Mouse (Mus musculus): Measurements from ENCODE around the gene Rbm44. TPM values are rescaled to one million over a fixed set of nuclear protein-coding genes. Genes with fewer than 3 reads are reported as not detected.

Gene Rbm44
- total and polyA plus RNA-seq, 2 experiments from 2014 or later: 0.04 to 0.97 TPM

GRCm38 (mm10) chr1:91188851-91189460, 44.1 kb downstream of the Rbm44 start:
- Histone ChIP-seq H3K9me3 (replicated peaks; ENCODE audit: control insufficient read depth, low read length) (0 out of 2 replicates have a peak, but pooled peaks cover 4% of the 10 kb centered on the region), H3K27ac (ENCODE audit: low read depth) (no peak overlapping the region), H3K27me3 (ENCODE audit: control insufficient read depth, insufficient read depth, low read length) (no peaks in the 10 kb centered on the region), H3K4me2 (ENCODE audit: low read depth, low read length) (no peak overlapping the region), H3K36me3 (replicated peaks; ENCODE audit: control insufficient read depth, insufficient read depth, low read length) (no peaks in the 10 kb centered on the region), H3K4me3 (ENCODE audit: low read depth, low read length) (no peak overlapping the region), H3K9ac (replicated peaks; ENCODE audit: low read depth, low read length) (no peak overlapping the region), H3K4me1 (ENCODE audit: control insufficient read depth, insufficient read depth) (no peaks in the 10 kb centered on the region)
- no peak for DNase-seq (ENCODE audit: low spot score)
- TF ChIP-seq EP300 (IDR thresholded peaks at IDR 0.05; ENCODE audit: low read depth): no peak
- WGBS: 87% methylated on average over 10 of the region's 10 CpGs
- no peak for ATAC-seq (ENCODE audit: insufficient read depth, low read depth)

GRCm38 (mm10) chr1:91192184-91192583, 47.3 kb downstream of the Rbm44 start:
- 66% methylated on average over 8 of the region's 8 CpGs for WGBS
- Histone ChIP-seq H3K9ac (replicated peaks; ENCODE audit: low read depth, low read length) (no peak overlapping the region), H3K4me1 (ENCODE audit: control insufficient read depth, insufficient read depth) (no peaks in the 10 kb centered on the region), H3K36me3 (replicated peaks; ENCODE audit: control insufficient read depth, insufficient read depth, low read length) (no peaks in the 10 kb centered on the region), H3K4me3 (ENCODE audit: low read depth, low read length) (no peak overlapping the region), H3K9me3 (replicated peaks; ENCODE audit: control insufficient read depth, low read length) (no peaks in the 10 kb centered on the region), H3K27ac (ENCODE audit: low read depth) (no peak overlapping the region; the same call in 1 of the 2 replicates), H3K27me3 (ENCODE audit: control insufficient read depth, insufficient read depth, low read length) (no peaks in the 10 kb centered on the region), H3K4me2 (ENCODE audit: low read depth, low read length) (no peak overlapping the region)
- DNase-seq (ENCODE audit: low spot score) (no peak), ATAC-seq (ENCODE audit: insufficient read depth, low read depth) (no peak)
- TF ChIP-seq EP300 (IDR thresholded peaks at IDR 0.05; ENCODE audit: low read depth): no peak
- no peak for TF ChIP-seq CTCF (IDR thresholded peaks at IDR 0.05; ENCODE audit: low read depth)

DNA sequence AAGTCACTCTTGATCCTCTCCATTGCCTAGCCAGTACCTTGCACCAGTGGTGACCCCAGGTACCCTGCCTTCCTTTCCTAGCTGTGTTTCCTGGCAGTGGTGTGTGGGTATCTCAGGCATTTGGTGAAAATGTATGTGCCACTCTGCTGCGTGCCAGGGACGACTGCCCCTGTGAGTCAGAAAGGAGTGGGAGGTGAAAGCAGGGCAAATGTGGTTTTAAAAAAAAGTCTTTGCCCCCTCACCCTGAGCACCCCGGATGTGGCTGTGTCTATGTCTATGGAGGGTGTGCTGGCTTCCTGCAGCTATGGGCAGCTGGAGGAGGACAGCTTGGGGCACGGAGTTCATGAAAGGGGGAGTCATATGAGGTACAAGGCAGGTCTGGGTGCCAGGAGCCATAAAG, 48.4 kb downstream of the Rbm44 start:
- no peak overlapping the region for H3K4me3 ChIP-seq (ENCODE audit: low read depth, low read length)
- DNase-seq (ENCODE audit: low spot score) (no peak), ATAC-seq (ENCODE audit: insufficient read depth, low read depth) (no peak)
- no peaks in the 10 kb centered on the region; the same call in 1 of the 2 replicates for H3K36me3 ChIP-seq (replicated peaks; ENCODE audit: control insufficient read depth, insufficient read depth, low read length)
- no peaks in the 10 kb centered on the region for H3K27me3 ChIP-seq (ENCODE audit: control insufficient read depth, insufficient read depth, low read length)
- no peak overlapping the region for H3K4me2 ChIP-seq (ENCODE audit: low read depth, low read length)
- H3K27ac ChIP-seq (ENCODE audit: low read depth): peak overlapping the region; percentile 15; the same call in 1 of the 2 replicates
- 85% methylated on average over 4 of the region's 4 CpGs for WGBS
- H3K9ac ChIP-seq (replicated peaks; ENCODE audit: low read depth, low read length): no peak overlapping the region
- H3K4me1 ChIP-seq (ENCODE audit: control insufficient read depth, insufficient read depth): no peaks in the 10 kb centered on the region
- no peak for TF ChIP-seq EP300 (IDR thresholded peaks at IDR 0.05; ENCODE audit: low read depth)
- TF ChIP-seq CTCF (IDR thresholded peaks at IDR 0.05; ENCODE audit: low read depth): no peak
- no peaks in the 10 kb centered on the region for H3K9me3 ChIP-seq (replicated peaks; ENCODE audit: control insufficient read depth, low read length)

GRCm38 (mm10) chr1:91193680-91194079, 48.8 kb downstream of the Rbm44 start:
- no peaks in the 10 kb centered on the region for H3K9me3 ChIP-seq (replicated peaks; ENCODE audit: control insufficient read depth, low read length)
- no peak for ATAC-seq (ENCODE audit: insufficient read depth, low read depth)
- H3K4me2 ChIP-seq (ENCODE audit: low read depth, low read length): no peak overlapping the region
- H3K27ac ChIP-seq (ENCODE audit: low read depth): peak overlapping the region; percentile 15; the same call in 1 of the 2 replicates
- no peaks in the 10 kb centered on the region; the same call in none of the 2 replicates for H3K36me3 ChIP-seq (replicated peaks; ENCODE audit: control insufficient read depth, insufficient read depth, low read length)
- no peaks in the 10 kb centered on the region for H3K4me1 ChIP-seq (ENCODE audit: control insufficient read depth, insufficient read depth)
- H3K27me3 ChIP-seq (ENCODE audit: control insufficient read depth, insufficient read depth, low read length): no peaks in the 10 kb centered on the region
- DNase-seq (ENCODE audit: low spot score): no peak
- H3K4me3 ChIP-seq (ENCODE audit: low read depth, low read length): no peak overlapping the region
- no peak for TF ChIP-seq CTCF (IDR thresholded peaks at IDR 0.05; ENCODE audit: low read depth)
- TF ChIP-seq EP300 (IDR thresholded peaks at IDR 0.05; ENCODE audit: low read depth): no peak
- H3K9ac ChIP-seq (replicated peaks; ENCODE audit: low read depth, low read length): no peak overlapping the region
- 91% methylated on average over 4 of the region's 4 CpGs for WGBS

DNA sequence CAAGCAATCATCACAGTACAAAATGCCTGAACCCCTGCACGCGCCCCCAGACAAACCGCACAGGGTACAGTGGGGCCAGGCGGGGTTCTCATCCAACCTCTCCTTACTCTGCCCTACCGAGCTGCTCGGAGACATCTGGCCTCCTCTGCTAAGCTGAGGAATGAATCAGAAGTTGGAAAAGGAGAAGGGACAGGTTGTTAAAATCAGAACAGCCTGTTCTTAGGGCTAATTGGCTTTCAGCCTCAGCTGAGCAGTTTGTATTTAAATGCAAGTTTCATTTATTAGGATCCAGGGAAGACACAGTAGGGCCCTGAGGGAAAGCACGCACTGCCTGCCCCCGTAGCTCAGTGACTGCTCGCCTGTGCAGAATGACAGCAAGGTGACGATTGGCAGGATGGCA, 54.9 kb downstream of the Rbm44 start:
- Histone ChIP-seq H3K4me3 (ENCODE audit: low read depth, low read length) (no peak overlapping the region), H3K4me2 (ENCODE audit: low read depth, low read length) (no peak overlapping the region), H3K9me3 (replicated peaks; ENCODE audit: control insufficient read depth, low read length) (no peaks in the 10 kb centered on the region), H3K27ac (ENCODE audit: low read depth) (no peak overlapping the region), H3K4me1 (ENCODE audit: control insufficient read depth, insufficient read depth) (no peaks in the 10 kb centered on the region), H3K9ac (replicated peaks; ENCODE audit: low read depth, low read length) (no peak overlapping the region), H3K27me3 (ENCODE audit: control insufficient read depth, insufficient read depth, low read length) (no peaks in the 10 kb centered on the region), H3K36me3 (replicated peaks; ENCODE audit: control insufficient read depth, insufficient read depth, low read length) (no peaks in the 10 kb centered on the region; the same call in none of the 2 replicates)
- ATAC-seq (ENCODE audit: insufficient read depth, low read depth) (no peak), DNase-seq (ENCODE audit: low spot score) (no peak)
- WGBS: 90% methylated on average over 10 of the region's 10 CpGs
- TF ChIP-seq CTCF (IDR thresholded peaks at IDR 0.05; ENCODE audit: low read depth) (no peak), EP300 (IDR thresholded peaks at IDR 0.05; ENCODE audit: low read depth) (no peak)

- no peak for DNase-seq (ENCODE audit: low spot score)
- no peak overlapping the region for H3K4me3 ChIP-seq (ENCODE audit: low read depth, low read length)
- TF ChIP-seq EP300 (IDR thresholded peaks at IDR 0.05; ENCODE audit: low read depth) (no peak), CTCF (IDR thresholded peaks at IDR 0.05; ENCODE audit: low read depth) (no peak)
- 40% methylated on average over 3 of the region's 3 CpGs for WGBS
- H3K9ac ChIP-seq (replicated peaks; ENCODE audit: low read depth, low read length): no peak overlapping the region
- ATAC-seq (ENCODE audit: insufficient read depth, low read depth): no peak
- no peaks in the 10 kb centered on the region for H3K27me3 ChIP-seq (ENCODE audit: control insufficient read depth, insufficient read depth, low read length)
- no peaks in the 10 kb centered on the region for H3K4me1 ChIP-seq (ENCODE audit: control insufficient read depth, insufficient read depth)
- H3K4me2 ChIP-seq (ENCODE audit: low read depth, low read length): no peak overlapping the region
- H3K36me3 ChIP-seq (replicated peaks; ENCODE audit: control insufficient read depth, insufficient read depth, low read length): no peaks in the 10 kb centered on the region; the same call in none of the 2 replicates
- no peaks in the 10 kb centered on the region for H3K9me3 ChIP-seq (replicated peaks; ENCODE audit: control insufficient read depth, low read length)
- no peak overlapping the region for H3K27ac ChIP-seq (ENCODE audit: low read depth)
These were observed 56.2 kb downstream of the Rbm44 start for GRCm38 (mm10) chr1:91201122-91201521.
